Mouse (Mus musculus): ENCODE measurements around the gene Vamp2. TPM values are rescaled to one million over a fixed set of nuclear protein-coding genes. Genes with fewer than 3 reads are reported as not detected.
A peak's percentile ranks its signal among the peaks of the same experiment; 100 is the strongest.

Gene Vamp2
- polyA plus RNA-seq, 1 experiment from 2014 or later = 91.1 TPM

DNA sequence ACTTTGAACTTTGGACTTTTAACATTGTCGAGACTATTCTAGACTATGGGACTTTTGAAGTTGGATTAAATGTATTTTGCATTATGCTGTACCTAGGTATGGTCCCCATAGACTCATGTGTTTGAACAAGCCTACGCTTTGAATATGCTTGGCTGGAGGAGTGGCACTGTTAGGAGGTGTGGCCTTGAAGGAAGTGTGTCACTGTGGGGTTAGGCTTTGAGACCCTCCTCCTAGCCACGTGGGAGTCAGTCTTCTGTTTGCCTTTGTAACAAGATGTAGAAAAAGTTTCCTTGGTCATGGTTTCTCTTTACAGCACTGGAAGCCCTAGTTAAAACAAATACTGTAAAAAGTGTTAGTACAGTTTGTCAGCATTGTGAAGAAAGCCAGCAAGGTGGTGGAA lies 34.4 kb upstream of the Vamp2 start:
- Histone ChIP-seq H3K27ac (ENCODE audit: low read length) (no peak overlapping the region), H3K4me1 (ENCODE audit: control insufficient read depth, insufficient read depth, low read length) (peaks cover 12% of the 10 kb centered on the region), H3K9ac (ENCODE audit: low read length) (no peak overlapping the region), H3K9me3 (replicated peaks; ENCODE audit: control insufficient read depth, low read length) (no peaks in the 10 kb centered on the region), H3K27me3 (ENCODE audit: control insufficient read depth, insufficient read depth, low read length) (no peaks in the 10 kb centered on the region), H3K36me3 (ENCODE audit: control insufficient read depth, insufficient read depth) (peaks cover 12% of the 10 kb centered on the region), H3K4me3 (ENCODE audit: low read length) (no peak overlapping the region), H3K4me2 (ENCODE audit: low read depth, low read length) (no peak overlapping the region)
- ATAC-seq (replicated peaks; ENCODE audit: extremely low read depth, insufficient read depth, low FRiP score) = no peak
- 66% methylated on average over 3 of the region's 3 CpGs for WGBS

DNA sequence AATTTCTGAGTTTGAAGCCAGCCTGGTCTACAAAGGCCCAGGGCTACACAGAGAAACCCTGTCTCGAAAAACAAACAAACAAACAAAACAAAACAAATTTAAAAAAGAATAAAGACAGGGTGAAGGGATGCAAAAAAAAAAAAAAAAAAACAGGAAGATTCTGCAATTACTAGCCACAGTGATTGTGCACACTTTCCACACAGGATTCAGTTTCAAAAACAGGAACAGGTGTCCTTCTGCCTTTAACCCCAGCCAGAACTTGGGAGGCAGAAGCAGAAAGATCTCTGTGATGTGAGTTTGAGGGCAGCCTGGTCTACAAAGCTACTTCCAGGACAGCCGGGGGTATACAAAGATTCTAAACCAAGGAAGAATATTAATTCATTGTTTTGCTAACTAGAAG lies 30.0 kb upstream of the Vamp2 start:
- H3K9ac ChIP-seq (ENCODE audit: low read length) = peak overlapping the region; percentile 82
- WGBS = 67% methylated on average over 2 of the region's 2 CpGs
- ATAC-seq (replicated peaks; ENCODE audit: extremely low read depth, insufficient read depth, low FRiP score) = no peak
- H3K4me3 ChIP-seq (ENCODE audit: low read length) = peak overlapping the region; percentile 95
- no peaks in the 10 kb centered on the region for H3K36me3 ChIP-seq (ENCODE audit: control insufficient read depth, insufficient read depth)
- no peaks in the 10 kb centered on the region for H3K27me3 ChIP-seq (ENCODE audit: control insufficient read depth, insufficient read depth, low read length)
- H3K27ac ChIP-seq (ENCODE audit: low read length) = peak overlapping the region; percentile 86
- peak overlapping the region; percentile 82 for H3K4me2 ChIP-seq (ENCODE audit: low read depth, low read length)
- no peaks in the 10 kb centered on the region for H3K9me3 ChIP-seq (replicated peaks; ENCODE audit: control insufficient read depth, low read length)
- peaks cover 17% of the 10 kb centered on the region for H3K4me1 ChIP-seq (ENCODE audit: control insufficient read depth, insufficient read depth, low read length)

DNA sequence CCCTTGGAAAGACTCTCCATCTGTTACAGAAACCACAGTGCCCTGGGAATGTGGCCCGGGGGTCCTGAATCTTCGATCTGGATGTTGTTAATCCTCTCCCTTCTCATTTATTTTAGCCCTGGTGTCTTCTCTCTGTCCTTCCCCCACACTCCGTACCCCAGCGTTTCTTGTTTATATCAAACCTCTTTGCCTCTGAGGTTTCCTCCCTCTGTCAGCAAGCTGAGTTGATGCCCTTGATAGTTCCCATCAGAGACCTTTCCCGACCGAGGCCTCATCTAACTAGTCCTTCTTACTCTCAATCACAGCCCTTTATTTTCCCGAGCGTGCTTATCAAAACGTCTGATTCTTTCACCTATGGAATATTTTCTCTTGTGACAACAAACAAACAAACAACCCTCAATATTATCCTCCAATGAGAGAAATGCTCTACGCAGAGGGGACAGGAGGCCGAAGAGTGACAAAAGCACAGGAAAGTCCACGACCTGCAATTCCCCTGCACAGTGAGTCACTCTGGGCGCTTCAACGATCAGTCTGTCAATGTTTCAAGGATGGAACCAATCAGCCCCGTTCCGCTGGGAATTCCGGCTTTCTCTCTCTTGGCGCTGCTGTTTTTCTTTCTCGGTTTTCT lies 29.4 kb upstream of the Vamp2 start:
- Histone ChIP-seq H3K4me2 (ENCODE audit: low read depth, low read length) (peak overlapping the region; percentile 82), H3K27me3 (ENCODE audit: control insufficient read depth, insufficient read depth, low read length) (no peaks in the 10 kb centered on the region), H3K27ac (ENCODE audit: low read length) (peak overlapping the region; percentile 86), H3K4me3 (ENCODE audit: low read length) (peak overlapping the region; percentile 95), H3K4me1 (ENCODE audit: control insufficient read depth, insufficient read depth, low read length) (peaks cover 18% of the 10 kb centered on the region), H3K36me3 (ENCODE audit: control insufficient read depth, insufficient read depth) (no peaks in the 10 kb centered on the region), H3K9ac (ENCODE audit: low read length) (peak overlapping the region; percentile 82), H3K9me3 (replicated peaks; ENCODE audit: control insufficient read depth, low read length) (no peaks in the 10 kb centered on the region)
- WGBS = under 1% methylated on average over 19 of the region's 19 CpGs
- no peak for ATAC-seq (replicated peaks; ENCODE audit: extremely low read depth, insufficient read depth, low FRiP score)

DNA sequence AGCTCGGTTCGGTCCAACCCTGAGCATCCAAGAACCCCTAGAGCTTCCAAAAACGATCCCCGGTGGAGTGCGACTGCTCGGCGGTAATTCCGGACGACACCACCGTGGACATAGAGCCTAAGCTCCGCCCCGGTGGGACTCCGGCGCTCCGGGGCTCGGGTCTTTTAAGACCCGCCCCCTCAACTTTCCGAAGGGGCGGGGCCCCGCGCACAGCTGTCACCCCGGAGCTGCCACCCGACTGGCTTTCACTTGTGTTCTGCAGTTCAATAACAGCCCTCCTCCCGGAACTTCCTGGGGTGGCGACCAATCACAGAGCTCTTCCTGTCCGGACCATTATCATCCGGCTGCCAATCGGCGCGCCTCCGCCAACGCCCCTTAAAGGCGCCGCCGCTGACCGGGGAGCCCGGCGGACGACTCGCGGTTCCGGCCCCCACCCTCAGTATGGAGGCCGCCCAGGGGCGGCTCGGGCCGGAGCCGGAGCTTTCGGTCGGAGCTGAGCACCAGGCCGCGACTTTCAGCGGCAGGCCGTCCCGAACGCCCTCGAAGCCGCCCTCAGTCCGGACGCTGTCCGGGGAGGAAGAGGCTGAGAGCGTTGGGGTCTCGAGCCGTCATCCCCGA lies 28.8 kb upstream of the Vamp2 start, which contains the start of gene Borcs6:
Borcs6 (plus strand) TSS at position 361 of the 618 bp plus-strand sequence.
- Histone ChIP-seq H3K4me1 (ENCODE audit: control insufficient read depth, insufficient read depth, low read length) (peaks cover 24% of the 10 kb centered on the region), H3K9ac (ENCODE audit: low read length) (peak within 1 kb of the TSS; percentile 96), H3K4me2 (ENCODE audit: low read depth, low read length) (peak within 1 kb of the TSS; percentile 82), H3K36me3 (ENCODE audit: control insufficient read depth, insufficient read depth) (no peaks in the 10 kb centered on the region), H3K9me3 (replicated peaks; ENCODE audit: control insufficient read depth, low read length) (no peaks in the 10 kb centered on the region), H3K27ac (ENCODE audit: low read length) (peak within 1 kb of the TSS; percentile 96), H3K4me3 (ENCODE audit: low read length) (peak within 1 kb of the TSS; percentile 95), H3K27me3 (ENCODE audit: control insufficient read depth, insufficient read depth, low read length) (no peaks in the 10 kb centered on the region)
- WGBS = under 1% methylated on average over 64 of the region's 64 CpGs
- peak; percentile 89 for ATAC-seq (replicated peaks; ENCODE audit: extremely low read depth, insufficient read depth, low FRiP score)

DNA sequence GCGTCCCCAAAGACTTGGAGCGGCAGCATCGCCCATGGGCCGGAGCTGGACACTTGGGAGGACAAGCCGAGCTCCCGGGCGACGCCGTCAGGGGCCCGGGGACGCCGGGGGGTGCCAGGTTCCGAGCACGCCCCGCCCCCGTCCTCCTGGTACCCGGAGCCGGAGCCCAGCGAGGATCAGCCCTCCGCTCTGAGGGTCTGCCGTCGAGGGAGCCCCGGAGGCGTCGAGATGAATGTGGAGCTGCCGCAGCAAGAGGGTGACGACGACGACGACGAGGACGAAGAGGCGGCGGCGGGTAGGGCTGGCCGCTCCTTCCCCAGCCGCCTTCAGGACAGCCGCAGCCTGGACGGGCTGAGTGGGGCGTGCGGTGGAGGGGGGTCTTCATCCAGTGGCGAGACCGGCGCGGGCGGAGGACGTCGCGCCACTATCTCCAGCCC lies 28.3 kb upstream of the Vamp2 start:
- H3K27me3 ChIP-seq (ENCODE audit: control insufficient read depth, insufficient read depth, low read length) = no peaks in the 10 kb centered on the region
- peak overlapping the region; percentile 95 for H3K4me3 ChIP-seq (ENCODE audit: low read length)
- peak overlapping the region; percentile 81 for H3K4me2 ChIP-seq (ENCODE audit: low read depth, low read length)
- ATAC-seq (replicated peaks; ENCODE audit: extremely low read depth, insufficient read depth, low FRiP score) = no peak
- H3K9me3 ChIP-seq (replicated peaks; ENCODE audit: control insufficient read depth, low read length) = no peaks in the 10 kb centered on the region
- WGBS = 0% methylated on average over 39 of the region's 49 CpGs
- H3K36me3 ChIP-seq (ENCODE audit: control insufficient read depth, insufficient read depth) = no peaks in the 10 kb centered on the region
- H3K27ac ChIP-seq (ENCODE audit: low read length) = peak overlapping the region; percentile 96
- H3K4me1 ChIP-seq (ENCODE audit: control insufficient read depth, insufficient read depth, low read length) = peaks cover 27% of the 10 kb centered on the region
- peak overlapping the region; percentile 96 for H3K9ac ChIP-seq (ENCODE audit: low read length)

DNA sequence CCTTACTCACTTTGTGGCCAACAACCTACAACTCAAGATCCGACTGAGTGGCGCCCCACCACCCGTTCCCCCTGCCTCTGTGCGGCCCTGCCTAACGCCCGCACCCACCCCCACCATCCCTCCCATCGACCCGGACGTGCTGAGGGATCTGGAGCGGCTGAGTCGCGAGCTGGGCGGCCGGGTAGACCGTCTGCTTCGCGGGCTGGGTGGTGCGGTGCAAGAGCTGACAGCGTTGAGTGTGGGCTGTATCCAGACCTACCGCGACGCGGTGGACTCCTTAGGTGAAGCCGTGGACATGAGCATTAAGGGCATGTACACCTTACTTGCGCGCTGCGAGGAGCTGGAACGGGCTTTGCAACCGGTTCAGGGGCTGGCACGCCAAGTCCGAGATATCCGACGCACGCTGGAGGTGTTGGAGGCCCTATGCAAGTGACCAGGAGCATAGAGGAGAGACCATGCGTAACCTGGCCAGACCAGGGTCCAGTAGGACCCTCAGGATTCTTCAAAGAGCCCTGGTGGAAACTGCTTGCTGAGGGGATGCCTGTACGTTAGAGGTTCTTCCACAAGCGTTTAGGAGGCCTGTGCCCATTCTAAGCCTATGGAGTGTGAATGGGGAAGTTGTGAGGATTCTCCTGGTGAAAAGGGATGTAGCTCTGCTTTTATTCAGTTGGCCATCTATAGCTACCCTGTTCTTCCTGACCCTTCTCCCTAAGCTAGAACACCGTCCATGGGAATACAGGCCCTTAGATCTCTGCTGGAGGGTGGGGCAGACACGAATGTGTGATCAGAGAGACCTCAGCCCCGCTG lies 27.6 kb upstream of the Vamp2 start:
- Histone ChIP-seq H3K27me3 (ENCODE audit: control insufficient read depth, insufficient read depth, low read length) (no peaks in the 10 kb centered on the region), H3K9ac (ENCODE audit: low read length) (peak overlapping the region; percentile 96), H3K9me3 (replicated peaks; ENCODE audit: control insufficient read depth, low read length) (no peaks in the 10 kb centered on the region), H3K4me2 (ENCODE audit: low read depth, low read length) (peak overlapping the region; percentile 81), H3K27ac (ENCODE audit: low read length) (peak overlapping the region; percentile 96), H3K36me3 (ENCODE audit: control insufficient read depth, insufficient read depth) (no peaks in the 10 kb centered on the region), H3K4me1 (ENCODE audit: control insufficient read depth, insufficient read depth, low read length) (peaks cover 27% of the 10 kb centered on the region), H3K4me3 (ENCODE audit: low read length) (peak overlapping the region; percentile 95)
- ATAC-seq (replicated peaks; ENCODE audit: extremely low read depth, insufficient read depth, low FRiP score) = no peak
- WGBS = 1% methylated on average over 40 of the region's 40 CpGs

DNA sequence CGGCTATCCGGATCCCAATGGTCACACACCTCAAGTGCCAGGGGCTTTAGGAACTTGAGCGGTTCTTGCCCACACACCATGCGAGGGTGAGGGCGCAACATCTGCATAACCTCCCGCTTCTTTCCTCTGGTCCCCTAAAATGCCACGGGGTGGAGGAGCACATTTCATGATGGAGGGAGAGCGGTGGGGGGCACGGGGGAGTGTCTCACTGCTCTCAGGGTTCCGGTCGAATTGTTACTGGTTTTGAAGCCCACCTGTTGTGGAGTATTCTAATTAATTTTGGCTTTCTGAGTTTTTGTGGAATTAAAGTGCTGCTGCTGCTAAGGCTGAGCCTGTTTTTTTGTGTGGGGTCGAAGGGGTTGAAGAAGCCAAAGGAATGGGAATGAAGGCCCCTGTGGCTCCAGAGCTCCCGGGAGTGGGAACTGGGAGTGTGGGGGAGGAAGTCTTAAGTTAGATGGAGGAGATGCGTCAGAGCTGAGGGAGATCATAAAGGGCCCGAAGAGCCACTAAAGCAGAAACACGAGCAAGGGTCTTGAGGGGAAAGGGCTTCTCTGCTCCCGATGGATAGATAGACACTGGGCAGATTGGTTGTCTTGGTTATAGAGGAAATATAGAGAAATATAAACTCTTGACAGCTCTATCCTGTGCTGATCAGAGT lies 26.9 kb upstream of the Vamp2 start:
- peak overlapping the region; percentile 81 for H3K4me2 ChIP-seq (ENCODE audit: low read depth, low read length)
- H3K4me1 ChIP-seq (ENCODE audit: control insufficient read depth, insufficient read depth, low read length) = peaks cover 31% of the 10 kb centered on the region
- H3K9me3 ChIP-seq (replicated peaks; ENCODE audit: control insufficient read depth, low read length) = no peaks in the 10 kb centered on the region
- peak overlapping the region; percentile 96 for H3K9ac ChIP-seq (ENCODE audit: low read length)
- no peaks in the 10 kb centered on the region for H3K36me3 ChIP-seq (ENCODE audit: control insufficient read depth, insufficient read depth)
- 14% methylated on average over 17 of the region's 17 CpGs for WGBS
- no peaks in the 10 kb centered on the region for H3K27me3 ChIP-seq (ENCODE audit: control insufficient read depth, insufficient read depth, low read length)
- ATAC-seq (replicated peaks; ENCODE audit: extremely low read depth, insufficient read depth, low FRiP score) = no peak
- peak overlapping the region; percentile 11; the same call in 1 of the 2 replicates for H3K27ac ChIP-seq (ENCODE audit: low read length)
- H3K4me3 ChIP-seq (ENCODE audit: low read length) = peak overlapping the region; percentile 95

DNA sequence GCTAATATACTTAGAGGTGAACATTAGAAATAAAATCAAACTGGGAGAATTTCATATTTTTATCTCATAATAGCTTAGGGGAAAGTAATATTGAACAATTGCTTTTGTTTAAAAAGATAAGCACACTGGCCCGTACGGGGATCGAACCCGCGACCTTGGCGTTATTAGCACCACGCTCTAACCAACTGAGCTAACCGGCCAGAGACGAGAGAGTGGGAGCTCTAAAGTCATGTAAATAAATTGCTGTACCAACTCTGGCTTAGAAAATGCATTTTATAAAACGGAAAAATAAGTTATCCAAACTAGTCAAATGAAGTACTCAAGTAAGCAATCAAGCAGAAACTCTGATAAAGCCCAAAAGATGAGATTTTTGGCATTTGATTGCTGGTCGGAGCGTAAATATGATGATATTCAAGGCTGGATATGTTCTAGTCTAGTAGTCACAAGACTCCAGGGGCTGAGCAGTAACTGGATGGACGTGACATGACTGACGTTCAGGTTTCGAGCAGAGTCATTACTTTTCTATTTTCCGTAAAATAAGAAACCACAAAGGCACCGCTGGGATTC lies 26.0 kb upstream of the Vamp2 start:
- WGBS = 1% methylated on average over 17 of the region's 17 CpGs
- H3K4me2 ChIP-seq (ENCODE audit: low read depth, low read length) = peak overlapping the region; percentile 81
- H3K27ac ChIP-seq (ENCODE audit: low read length) = peak overlapping the region; percentile 56
- H3K27me3 ChIP-seq (ENCODE audit: control insufficient read depth, insufficient read depth, low read length) = no peaks in the 10 kb centered on the region
- H3K9me3 ChIP-seq (replicated peaks; ENCODE audit: control insufficient read depth, low read length) = no peaks in the 10 kb centered on the region
- no peak for ATAC-seq (replicated peaks; ENCODE audit: extremely low read depth, insufficient read depth, low FRiP score)
- H3K36me3 ChIP-seq (ENCODE audit: control insufficient read depth, insufficient read depth) = no peaks in the 10 kb centered on the region
- peak overlapping the region; percentile 18; the same call in 1 of the 2 replicates for H3K9ac ChIP-seq (ENCODE audit: low read length)
- peak overlapping the region; percentile 92 for H3K4me3 ChIP-seq (ENCODE audit: low read length)
- peaks cover 39% of the 10 kb centered on the region for H3K4me1 ChIP-seq (ENCODE audit: control insufficient read depth, insufficient read depth, low read length)
